Mouse (Mus musculus) stomach, postnatal 0 days (tissue): ENCODE measurements around the gene G6pc. TPM values are rescaled to one million over a fixed set of nuclear protein-coding genes. Genes with fewer than 3 reads are reported as not detected.

Experiments used
- ATAC-seq: fragments of 200-750 bp; cut with Nextera tagmentation; 2 replicates; pipeline ENCODE4 v1.8.0; 2017; ENCODE audit not compliant: low FRiP score, low TSS enrichment
- DNase-seq: peaks from one replicate; pipeline ENCODE4 v3.0.0-alpha.2; 2016; ENCODE audit warnings: low spot score
- H3K27ac ChIP-seq: fragments of 300-500 bp; sonication (generic); replicated peaks from 2 replicates; pipeline ENCODE4 v1.5.1; 2014; ENCODE audit warnings: mild to moderate bottlenecking, control low read depth
- H3K27me3 ChIP-seq: fragments of 300-500 bp; sonication (generic); 2 replicates; pipeline ENCODE4 v1.6.1; 2014; ENCODE audit warnings: low read length; ENCODE audit not compliant: control insufficient read depth, insufficient read depth
- H3K36me3 ChIP-seq: fragments of 300-500 bp; sonication (generic); 2 replicates; pipeline ENCODE4 v1.6.1; 2014; ENCODE audit warnings: low read length, mixed read lengths; ENCODE audit not compliant: control insufficient read depth, insufficient read depth
- H3K4me1 ChIP-seq: fragments of 300-500 bp; sonication (generic); replicated peaks from 2 replicates; pipeline ENCODE4 v1.6.1; 2014; ENCODE audit warnings: antibody characterized with exemption; ENCODE audit not compliant: control insufficient read depth, insufficient read depth
- H3K4me2 ChIP-seq: fragments of 300-500 bp; sonication (generic); replicated peaks from 2 replicates; pipeline ENCODE4 v1.6.1; 2014; ENCODE audit warnings: low read depth, mild to moderate bottlenecking, control low read depth, moderate library complexity
- H3K4me3 ChIP-seq: fragments of 300-500 bp; sonication (generic); 2 replicates; pipeline ENCODE4 v1.5.1; 2014; ENCODE audit warnings: low read depth, low read length, control low read depth
- H3K9ac ChIP-seq: fragments of 300-500 bp; sonication (generic); 2 replicates; pipeline ENCODE4 v1.6.1; 2014; ENCODE audit warnings: mild to moderate bottlenecking, low read length, control low read depth, mixed read lengths
- H3K9me3 ChIP-seq: fragments of 300-500 bp; sonication (generic); 2 replicates; pipeline ENCODE4 v1.6.1; 2016; ENCODE audit warnings: low read length; ENCODE audit not compliant: control insufficient read depth
- CTCF ChIP-seq: IDR thresholded peaks from 2 replicates; pipeline ENCODE4 v1.5.1; 2016; ENCODE audit warnings: antibody characterized with exemption, low read depth, mild to moderate bottlenecking, moderate library complexity
- EP300 ChIP-seq: optimal IDR thresholded peaks from 2 replicates; pipeline ENCODE3; 2016; ENCODE audit warnings: antibody characterized with exemption
- WGBS: fragments of 180-500 bp; shearing (Covaris S2); extraction: QIAGEN DNeasy Blood & Tissue Kit; methylation state at CpG from one replicate; pipeline ENCODE4 v1.1.7; 2014; 5-methylcytosine and 5-hydroxymethylcytosine counted together
- microRNA-seq: library from miRNA; unstranded; fragments of <30 nt; microRNA quantifications from one replicate; pipeline ENCODE4, GENCODE M21; 2016
- polyA plus RNA-seq: library from polyadenylated mRNA; unstranded; fragments of >200 nt; fragmentation: Nextera tagmentation; extraction: Ambion mirVana; gene quantifications from 2 replicates; pipeline ENCODE4 v1.2.1, GENCODE M21; 2015

Gene G6pc
- polyA plus RNA-seq, 1 experiment from 2014 or later = 0.27 TPM

DNA sequence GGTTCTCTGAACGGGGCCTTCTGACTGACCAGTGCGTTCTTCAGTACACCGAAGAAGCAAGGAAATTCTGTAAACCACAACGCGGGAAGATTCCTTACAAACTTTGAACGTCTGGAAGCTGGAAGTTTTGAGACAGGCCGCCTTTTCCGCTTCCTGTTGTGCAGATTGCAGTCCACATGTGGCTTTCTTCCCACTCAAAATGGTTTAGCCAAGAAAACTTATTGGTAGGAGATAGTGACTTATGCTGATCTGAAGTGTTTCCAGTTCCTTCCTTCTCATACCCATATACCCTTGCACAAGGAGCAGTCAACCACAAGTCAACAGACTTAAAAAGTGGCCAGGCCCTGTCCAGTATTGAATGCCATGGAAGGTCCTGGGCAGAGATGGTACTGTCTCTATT lies 58.8 kb downstream of the G6pc start:
- peak overlapping the region; percentile 92 for H3K4me2 ChIP-seq
- peak overlapping the region; percentile 94 for H3K4me3 ChIP-seq
- no peaks in the 10 kb centered on the region for H3K9me3 ChIP-seq
- 51% methylated on average over 8 of the region's 8 CpGs for WGBS
- peaks cover 2% of the 10 kb centered on the region; the same call in 1 of the 2 replicates for H3K36me3 ChIP-seq
- TF ChIP-seq CTCF (no peak), EP300 (no peak)
- no peak overlapping the region for H3K27ac ChIP-seq
- no peak for DNase-seq
- peak overlapping the region; percentile 90 for H3K9ac ChIP-seq
- H3K27me3 ChIP-seq = no peaks in the 10 kb centered on the region
- no peak for ATAC-seq
- H3K4me1 ChIP-seq = peaks cover 4% of the 10 kb centered on the region; the same call in 1 of the 2 replicates

Small RNA genes lying within 50 kb of the gene (microRNA-seq; reads per million reads assigned to microRNA genes)
- gene Gm25593 (not detected), gene Mir6929 (not detected)

Other genes starting within 250 kb of the G6pc start
- 16.1 and 17.9 TPM in 2 replicates for gene Retreg3, start 247.7 kb upstream of the G6pc start, polyA plus RNA-seq
- 29.7 and 29.8 TPM in 2 replicates for gene Tubg1, start 247.6 kb upstream of the G6pc start, polyA plus RNA-seq
- gene Tubg2, start 211.7 kb upstream of the G6pc start, polyA plus RNA-seq = 3.0 and 3.1 TPM in 2 replicates
- 0.52 and 0.94 TPM in 2 replicates for gene Cntnap1, start 197.0 kb upstream of the G6pc start, polyA plus RNA-seq
- gene Plekhh3, start 196.2 kb upstream of the G6pc start, polyA plus RNA-seq = 23.8 and 25.6 TPM in 2 replicates
- gene Ccr10, start 192.1 kb upstream of the G6pc start, polyA plus RNA-seq = 0.16 and 0.24 TPM in 2 replicates
- 8.1 and 9.4 TPM in 2 replicates for gene Ezh1, start 141.1 kb upstream of the G6pc start, polyA plus RNA-seq
- 62.3 and 64.9 TPM in 2 replicates for gene Ramp2, start 121.5 kb upstream of the G6pc start, polyA plus RNA-seq
- gene Vps25, start 113.9 kb upstream of the G6pc start, polyA plus RNA-seq = 141 and 157 TPM in 2 replicates
- 15.9 and 18.4 TPM in 2 replicates for gene Wnk4, start 107.0 kb upstream of the G6pc start, polyA plus RNA-seq
- 0.30 and 0.33 TPM in 2 replicates for gene Cntd1, start 88.5 kb upstream of the G6pc start, polyA plus RNA-seq
- gene Coa3, start 88.4 kb upstream of the G6pc start, polyA plus RNA-seq = 175 and 180 TPM in 2 replicates
- gene Becn1, start 65.3 kb upstream of the G6pc start, polyA plus RNA-seq = 102 and 110 TPM in 2 replicates
- 64.2 and 66.9 TPM in 2 replicates for gene Psme3, start 51.3 kb upstream of the G6pc start, polyA plus RNA-seq
- 0.39 and 0.41 TPM in 2 replicates for gene Aoc2, start 42.5 kb upstream of the G6pc start, polyA plus RNA-seq
- gene Aoc3, start 37.0 kb upstream of the G6pc start, polyA plus RNA-seq = 5.1 TPM in 2 replicates
- gene Aarsd1, start 50.1 kb downstream of the G6pc start, polyA plus RNA-seq = 29.8 and 30.0 TPM in 2 replicates
- 3.1 TPM in 2 replicates for gene Gm27029, start 57.2 kb downstream of the G6pc start, polyA plus RNA-seq
- gene Rundc1, start 57.5 kb downstream of the G6pc start, polyA plus RNA-seq = 11.3 and 11.5 TPM in 2 replicates
- gene Ptges3l, start 57.8 kb downstream of the G6pc start, polyA plus RNA-seq = 11.1 and 13.4 TPM in 2 replicates
- 317 and 371 TPM in 2 replicates for gene Rpl27, start 74.7 kb downstream of the G6pc start, polyA plus RNA-seq
- gene Ifi35, start 80.8 kb downstream of the G6pc start, polyA plus RNA-seq = 37.4 and 37.5 TPM in 2 replicates
- 15.3 and 16.1 TPM in 2 replicates for gene Rnd2, start 97.4 kb downstream of the G6pc start, polyA plus RNA-seq
- gene Vat1, start 98.7 kb downstream of the G6pc start, polyA plus RNA-seq = 63.4 and 71.1 TPM in 2 replicates
- gene Brca1, start 184.4 kb downstream of the G6pc start, polyA plus RNA-seq = 1.1 and 2.5 TPM in 2 replicates
- gene Nbr1, start 184.6 kb downstream of the G6pc start, polyA plus RNA-seq = 34.5 TPM in 2 replicates
- 10.0 TPM in 2 replicates for gene Tmem106a, start 214.7 kb downstream of the G6pc start, polyA plus RNA-seq
- 0.13 TPM in 1 of 2 replicates, not detected in the other for gene Gm11634, start 231.7 kb downstream of the G6pc start, polyA plus RNA-seq